Mouse (Mus musculus): ENCODE results near the gene Fam189a1.

DNA sequence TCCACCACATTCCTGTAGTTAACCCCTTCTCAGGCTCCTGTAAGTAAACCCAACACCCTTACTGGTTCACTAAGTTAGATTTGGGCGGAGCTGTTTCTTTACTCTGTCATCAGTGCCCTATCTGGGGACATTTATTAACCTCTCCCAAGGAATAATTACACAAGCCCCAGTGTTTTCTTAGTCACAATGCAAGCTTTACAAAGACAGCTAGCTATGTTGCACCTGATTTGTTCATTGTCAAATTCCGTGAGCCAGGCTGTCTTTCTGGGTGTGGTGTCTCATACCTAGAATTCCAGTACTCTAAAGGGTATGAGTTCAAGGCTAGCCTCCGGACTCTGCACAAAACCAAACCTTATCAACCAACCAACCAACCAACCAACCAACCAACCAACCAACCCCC lies 250.9 kb downstream of the Fam189a1 start:
- TF ChIP-seq GATA1 (IDR thresholded peaks at IDR 0.05; ENCODE audit: low read length) = no peak
- no peak for TF ChIP-seq TAL1 (IDR thresholded peaks at IDR 0.05; ENCODE audit: low read length)
